Mouse (Mus musculus) liver, embryonic 14.5 days (tissue): ENCODE measurements around the gene Gm11634. TPM values are rescaled to one million over a fixed set of nuclear protein-coding genes. Genes with fewer than 3 reads are reported as not detected.
"Not testable (repeated sequence)": the region's sequence is repeated elsewhere in the genome, so short reads cannot be mapped to it uniquely, and the experiment has no call there.

Experiments
- ATAC-seq: fragments of 200-750 bp; cut with Nextera tagmentation; 2 replicates; pipeline ENCODE4 v1.8.0; 2017; ENCODE audit warnings: moderate number of reproducible peaks, mild to moderate bottlenecking, moderate library complexity; ENCODE audit not compliant: insufficient read depth
- DNase-seq, 3 experiments: peaks; one replicate each; pipeline ENCODE4 v3.0.0-alpha.2; 2012 to 2013; ENCODE audit warnings: low read depth in 3 of 3, low spot score in 3 of 3
- H3K27ac ChIP-seq: fragments of 300-500 bp; sonication (generic); 2 replicates; pipeline ENCODE4 v1.5.1; 2014; ENCODE audit warnings: moderate library complexity, mild to moderate bottlenecking, control low read depth, inconsistent platforms
- H3K27me3 ChIP-seq: fragments of 300-500 bp; sonication (generic); 2 replicates; pipeline ENCODE4 v1.6.1; 2014; ENCODE audit warnings: mild to moderate bottlenecking, low read length, moderate library complexity; ENCODE audit not compliant: control insufficient read depth, insufficient read depth
- H3K36me3 ChIP-seq: fragments of 300-500 bp; sonication (generic); replicated peaks from 2 replicates; pipeline ENCODE4 v1.6.1; 2014; ENCODE audit warnings: low read depth; ENCODE audit not compliant: control insufficient read depth, insufficient read depth
- H3K4me1 ChIP-seq, 2 experiments: fragments of 200-500 bp in 1 of 2; fragments of 300-500 bp in 1 of 2; sonication (generic) in 1 of 2; replicated peaks; 2 replicates each; pipeline ENCODE4 v1.6.1; 2012 to 2014; ENCODE audit warnings: antibody characterized with exemption in 1 of 2, inconsistent platforms in 1 of 2, low read length in 1 of 2; ENCODE audit not compliant: control insufficient read depth in 2 of 2, insufficient read depth in 2 of 2
- H3K4me2 ChIP-seq: fragments of 300-500 bp; sonication (generic); 2 replicates; pipeline ENCODE4 v1.6.1; 2014; ENCODE audit warnings: low read depth, mild to moderate bottlenecking, control low read depth, moderate library complexity
- H3K4me3 ChIP-seq, 2 experiments: fragments of 200-500 bp in 1 of 2; fragments of 300-500 bp in 1 of 2; sonication (generic) in 1 of 2; 2 replicates each; pipeline ENCODE4 v1.5.1; 2012 to 2014; ENCODE audit warnings: low read depth in 2 of 2, low read length in 2 of 2, mild to moderate bottlenecking in 2 of 2, control low read depth in 1 of 2, inconsistent platforms in 1 of 2, moderate library complexity in 1 of 2; ENCODE audit not compliant: insufficient read depth in 1 of 2
- H3K9ac ChIP-seq: fragments of 300-500 bp; sonication (generic); replicated peaks from 2 replicates; pipeline ENCODE4 v1.6.1; 2014; ENCODE audit warnings: mild to moderate bottlenecking, control low read depth, moderate library complexity
- H3K9me3 ChIP-seq: fragments of 300-500 bp; sonication (generic); 2 replicates; pipeline ENCODE4 v1.6.1; 2016; ENCODE audit warnings: low read length, mixed read lengths; ENCODE audit not compliant: control insufficient read depth
- CTCF ChIP-seq: IDR thresholded peaks from 2 replicates; pipeline ENCODE4 v1.5.1; 2016; ENCODE audit warnings: antibody characterized with exemption, low read depth, control low read depth
- EP300 ChIP-seq: IDR thresholded peaks from 2 replicates; pipeline ENCODE4 v1.6.1; 2016; ENCODE audit warnings: antibody characterized with exemption, low read depth
- WGBS: fragments of 180-500 bp; shearing (Covaris S2); extraction: QIAGEN DNeasy Blood & Tissue Kit; methylation state at CpG from one replicate; pipeline ENCODE4 v1.1.7; 2014; ENCODE audit not compliant: insufficient replicate concordance; 5-methylcytosine and 5-hydroxymethylcytosine counted together
- polyA plus RNA-seq, 2 experiments: library from polyadenylated mRNA; depleted of rRNA in 1 of 2; stranded (reverse) in 1 of 2; unstranded in 1 of 2; fragments of >200 nt; fragmentation: Nextera tagmentation in 1 of 2; extraction: Ambion mirVana in 1 of 2; gene quantifications; 2 replicates each; pipeline versions ENCODE4 v1.2.1 to v1.2.3; 2012 to 2014

Gene Gm11634
- polyA plus RNA-seq, 2 experiments, result not detected

DNA sequence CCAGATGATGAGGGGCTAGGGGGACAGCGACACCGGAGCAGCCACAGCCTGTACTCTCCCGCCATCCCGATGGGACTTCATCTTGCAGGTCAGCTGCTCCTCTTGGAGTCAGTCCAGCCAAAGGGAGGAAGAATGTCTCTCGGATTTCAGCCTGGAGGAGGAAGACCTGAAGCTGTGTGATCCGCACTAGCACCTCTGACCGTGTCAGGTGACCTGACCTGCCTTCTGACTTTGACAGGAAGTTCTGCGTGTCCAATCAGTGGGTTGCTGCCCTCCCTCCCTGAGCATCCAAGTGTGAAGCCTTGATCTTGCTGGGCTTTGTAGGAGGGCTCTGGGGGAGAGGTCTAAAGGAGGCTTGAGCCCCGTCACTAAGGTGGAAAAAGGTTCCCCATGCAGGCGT lies 36.6 kb upstream of the Gm11634 start:
- Histone ChIP-seq H3K36me3 (no peaks in the 10 kb centered on the region), H3K27me3 (peaks cover 4% of the 10 kb centered on the region), H3K9ac (no peak overlapping the region), H3K4me2 (no peak overlapping the region), H3K4me3 (no peak overlapping the region), H3K27ac (no peak overlapping the region), H3K9me3 (no peaks in the 10 kb centered on the region), H3K4me1 (no peaks in the 10 kb centered on the region; a peak in 1 of 4 replicates)
- no peak for ATAC-seq
- DNase-seq, result no peak
- TF ChIP-seq CTCF, result no peak
- TF ChIP-seq EP300, result no peak
- 75% methylated on average over 10 of the region's 10 CpGs for WGBS

DNA sequence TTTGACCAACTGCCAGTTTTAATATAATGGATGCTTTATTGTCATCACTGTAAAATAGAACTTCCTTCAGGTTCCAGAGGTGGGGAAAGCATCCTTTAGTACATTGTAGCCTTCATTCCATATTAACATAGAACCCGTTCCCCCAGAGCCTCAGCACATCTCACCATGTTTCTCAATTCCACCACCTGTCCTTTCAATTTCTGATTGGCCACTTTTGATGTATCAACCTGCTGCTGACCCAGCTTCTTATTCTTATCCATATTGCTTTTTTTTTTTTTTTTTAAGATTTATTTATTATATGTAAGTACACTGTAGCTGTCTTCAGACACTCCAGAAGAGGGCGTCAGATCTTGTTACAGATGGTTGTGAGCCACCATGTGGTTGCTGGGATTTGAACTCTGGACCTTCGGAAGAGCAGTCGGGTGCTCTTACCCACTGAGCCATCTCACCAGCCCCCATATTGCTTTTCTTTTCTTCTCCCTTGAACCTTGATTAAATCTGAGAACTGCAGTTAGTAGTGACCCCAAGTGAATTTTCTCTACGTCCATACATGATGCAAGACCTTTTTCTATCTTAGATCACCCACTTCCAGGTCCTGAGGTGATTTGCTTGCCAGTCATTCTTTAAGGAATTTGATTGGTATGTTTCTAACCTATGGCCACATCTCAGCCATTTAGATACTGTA lies 29.8 kb upstream of the Gm11634 start:
- Histone ChIP-seq H3K4me3 (peak overlapping the region in 1 of 2 experiments; percentile 53; a peak in 3 of 4 replicates), H3K4me2 (peak overlapping the region; percentile 65)
- not testable (repeated sequence) for ATAC-seq, H3K9me3 ChIP-seq, H3K4me1 ChIP-seq, H3K27me3 ChIP-seq, DNase-seq, H3K36me3 ChIP-seq, H3K9ac ChIP-seq, H3K27ac ChIP-seq
- WGBS, result 49% methylated on average over 4 of the region's 5 CpGs

- Histone ChIP-seq H3K27ac (peak overlapping the region; percentile 98), H3K4me2 (peak overlapping the region; percentile 65), H3K27me3 (no peaks in the 10 kb centered on the region), H3K4me1 (peaks cover 4 to 7% of the 10 kb centered on the region in 2 experiments; a peak in 3 of 4 replicates), H3K9ac (peak overlapping the region; percentile 58), H3K4me3 (peak overlapping the region; percentile 53 to 64), H3K9me3 (no peaks in the 10 kb centered on the region), H3K36me3 (no peaks in the 10 kb centered on the region)
- TF ChIP-seq CTCF, result no peak
- no peak for TF ChIP-seq EP300
- peak; percentile 69 to 88 (median 82) for DNase-seq
- under 1% methylated on average over 33 of the region's 33 CpGs for WGBS
- ATAC-seq, result peak; percentile 52
These were observed 29.0 kb upstream of the Gm11634 start for GRCm38 (mm10) chr11:101627857-101628559.

- ATAC-seq (peak; percentile 90), DNase-seq (peak; percentile 71 to 89 (median 86))
- H3K27ac ChIP-seq, result peak within 1 kb of the TSS; percentile 98
- no peaks in the 10 kb centered on the region for H3K9me3 ChIP-seq
- peaks cover 4 to 7% of the 10 kb centered on the region in 2 experiments; a peak in 3 of 4 replicates for H3K4me1 ChIP-seq
- peak within 1 kb of the TSS; percentile 80 for H3K9ac ChIP-seq
- TF ChIP-seq CTCF, result no peak; the same call in 1 of the 2 replicates
- peak; percentile 38 for TF ChIP-seq EP300
- WGBS, result under 1% methylated on average over 32 of the region's 34 CpGs
- H3K4me3 ChIP-seq, result peak within 1 kb of the TSS; percentile 53 to 64
- no peaks in the 10 kb centered on the region for H3K36me3 ChIP-seq
- peak within 1 kb of the TSS; percentile 65 for H3K4me2 ChIP-seq
- H3K27me3 ChIP-seq, result no peaks in the 10 kb centered on the region
These were observed 28.2 kb upstream of the Gm11634 start, which contains the start of gene Rdm1 for GRCm38 (mm10) chr11:101626995-101627856. TSS of gene Rdm1 (plus strand) at chr11:101627195.
